Mouse (Mus musculus): ENCODE measurements at regions not wholly inside any gene's neighbourhood (a gene's known extent, or its start where the extent isn't known, plus 50 kb on each side); places are given as distances from the start of the nearest gene placed in this dataset.

DNA sequence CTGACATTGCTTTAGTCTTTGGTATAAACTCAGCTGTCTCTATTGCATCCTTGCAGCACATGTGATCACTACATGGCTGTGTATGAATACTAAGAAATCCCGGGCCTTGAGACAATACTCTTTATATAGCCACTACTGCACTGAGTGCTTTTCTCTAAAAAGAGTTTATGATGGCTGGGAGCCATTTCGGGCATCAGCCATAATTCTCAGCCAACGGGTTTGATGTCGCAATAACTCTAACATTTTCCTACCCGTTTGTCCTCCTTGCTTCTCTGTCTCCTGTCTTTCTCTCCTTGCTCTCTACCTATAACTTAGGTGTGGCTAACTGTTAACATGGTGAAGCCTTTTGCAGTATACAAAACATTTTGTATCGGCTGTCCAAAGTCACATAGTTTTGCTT lies 85.5 kb upstream of the Dap start:
- 93% methylated on average over 6 of the region's 6 CpGs for WGBS
- no peaks in the 10 kb centered on the region for H3K27me3 ChIP-seq
- no peak overlapping the region for H3K4me3 ChIP-seq
- no peak for ATAC-seq (ENCODE audit: insufficient number of reproducible peaks, insufficient read depth, low FRiP score, low TSS enrichment, low read depth)
- H3K4me1 ChIP-seq: no peaks in the 10 kb centered on the region
- no peaks in the 10 kb centered on the region for H3K36me3 ChIP-seq
- no peak overlapping the region for H3K27ac ChIP-seq
- H3K9ac ChIP-seq: no peak overlapping the region
- H3K4me2 ChIP-seq: no peak overlapping the region
- H3K9me3 ChIP-seq: no peaks in the 10 kb centered on the region

DNA sequence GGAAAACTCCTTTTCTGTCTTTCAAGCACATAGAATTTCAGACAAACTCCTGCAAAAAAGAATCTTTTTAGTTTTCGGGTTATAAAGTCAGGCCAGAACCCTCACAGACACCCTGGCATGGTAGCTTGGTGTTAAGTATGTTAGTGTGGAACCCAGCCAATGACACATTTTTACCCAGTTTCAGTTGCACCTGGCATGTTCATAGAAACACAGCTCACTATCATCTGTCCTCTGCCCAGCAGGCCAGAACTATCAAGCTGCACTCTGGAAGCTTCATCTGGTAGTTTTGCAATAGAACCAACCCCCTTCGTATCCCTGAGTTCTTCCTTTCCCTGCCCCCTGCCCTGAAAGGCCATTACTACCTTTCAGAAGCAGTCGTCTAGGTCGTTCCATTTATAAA lies 82.4 kb upstream of the Dap start:
- ATAC-seq (ENCODE audit: insufficient number of reproducible peaks, insufficient read depth, low FRiP score, low TSS enrichment, low read depth): no peak
- H3K9ac ChIP-seq: no peak overlapping the region
- H3K27me3 ChIP-seq: no peaks in the 10 kb centered on the region
- no peak overlapping the region for H3K27ac ChIP-seq
- WGBS: 87% methylated on average over 4 of the region's 4 CpGs
- H3K36me3 ChIP-seq: no peaks in the 10 kb centered on the region
- H3K4me3 ChIP-seq: no peak overlapping the region
- no peak overlapping the region for H3K4me2 ChIP-seq
- H3K4me1 ChIP-seq: no peaks in the 10 kb centered on the region
- no peaks in the 10 kb centered on the region for H3K9me3 ChIP-seq

DNA sequence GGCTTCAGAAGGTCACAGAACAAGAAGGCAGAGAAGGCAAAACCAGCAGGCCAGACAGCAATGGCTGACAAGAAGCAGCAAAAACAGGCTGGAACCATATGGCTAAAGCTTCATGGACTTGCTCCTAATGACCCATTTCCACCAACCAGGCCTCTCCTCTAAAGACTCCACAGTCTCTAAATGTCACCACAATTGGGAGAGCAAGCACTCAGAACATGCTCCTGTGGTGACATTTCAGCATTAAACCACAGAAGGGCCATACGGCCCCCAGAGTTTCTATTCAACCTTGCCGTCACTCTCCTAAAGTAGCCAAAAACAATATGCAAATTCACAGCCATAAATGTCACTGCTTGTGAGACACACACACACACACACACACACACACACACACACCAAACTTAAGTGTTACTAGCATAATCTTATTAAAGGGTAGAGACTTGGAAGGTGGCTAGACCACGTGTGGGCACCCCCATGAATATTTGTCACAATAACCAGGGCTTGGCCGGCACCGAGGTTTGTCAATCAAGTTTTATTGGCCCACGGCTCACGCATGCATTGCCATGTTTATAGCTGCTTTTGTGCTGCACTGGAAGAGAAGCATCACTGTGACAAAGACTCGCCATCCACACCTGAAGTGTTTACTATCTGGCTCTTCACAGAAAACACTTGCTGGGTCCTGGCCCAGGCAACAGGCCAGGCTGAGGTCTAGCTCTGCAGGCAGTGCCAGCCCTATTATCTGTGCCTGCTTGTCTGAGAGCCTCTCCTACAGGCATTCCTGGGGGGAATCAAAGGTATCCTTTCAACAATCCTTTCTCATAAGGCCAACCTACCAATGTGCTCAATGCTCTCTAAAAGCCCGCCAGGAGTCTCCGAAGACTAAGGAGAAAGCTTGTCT lies 75.6 kb upstream of the Dap start:
- WGBS: 84% methylated on average over 10 of the region's 10 CpGs
- no peak for ATAC-seq (ENCODE audit: insufficient number of reproducible peaks, insufficient read depth, low FRiP score, low TSS enrichment, low read depth)

DNA sequence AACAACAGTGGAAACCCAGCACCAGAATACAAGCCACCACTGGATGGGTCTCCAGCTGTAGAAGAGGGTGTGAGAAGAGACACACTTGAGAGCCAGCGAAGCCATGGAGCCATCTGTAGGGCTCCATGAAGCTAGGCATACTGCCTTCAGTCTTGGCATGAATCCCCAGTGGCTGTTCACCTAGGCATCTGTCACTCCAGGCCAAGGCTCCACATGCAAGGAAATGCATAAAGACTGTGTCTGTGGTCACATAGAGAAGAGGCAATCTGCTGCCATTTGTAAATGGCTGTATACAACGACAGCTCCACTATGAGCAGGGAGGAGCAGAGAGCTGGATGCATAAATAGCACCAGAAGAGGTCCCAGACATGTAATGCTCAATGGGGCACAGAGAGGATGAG lies 74.3 kb upstream of the Dap start:
- 89% methylated on average over 2 of the region's 2 CpGs for WGBS
- no peak overlapping the region for H3K4me3 ChIP-seq
- ATAC-seq (ENCODE audit: insufficient number of reproducible peaks, insufficient read depth, low FRiP score, low TSS enrichment, low read depth): no peak
- H3K27me3 ChIP-seq: no peaks in the 10 kb centered on the region
- H3K36me3 ChIP-seq: no peaks in the 10 kb centered on the region
- H3K27ac ChIP-seq: no peak overlapping the region
- no peaks in the 10 kb centered on the region for H3K9me3 ChIP-seq
- no peak overlapping the region for H3K9ac ChIP-seq
- no peak overlapping the region for H3K4me2 ChIP-seq
- H3K4me1 ChIP-seq: peaks cover 1% of the 10 kb centered on the region; the same call in 1 of the 2 replicates

More for the DNA sequence above, 75.6 kb upstream of the Dap start:
- Histone ChIP-seq H3K4me1 (no peaks in the 10 kb centered on the region), H3K4me3 (no peak overlapping the region), H3K36me3 (no peaks in the 10 kb centered on the region), H3K27ac (no peak overlapping the region), H3K27me3 (no peaks in the 10 kb centered on the region), H3K9ac (no peak overlapping the region), H3K4me2 (no peak overlapping the region), H3K9me3 (no peaks in the 10 kb centered on the region)

DNA sequence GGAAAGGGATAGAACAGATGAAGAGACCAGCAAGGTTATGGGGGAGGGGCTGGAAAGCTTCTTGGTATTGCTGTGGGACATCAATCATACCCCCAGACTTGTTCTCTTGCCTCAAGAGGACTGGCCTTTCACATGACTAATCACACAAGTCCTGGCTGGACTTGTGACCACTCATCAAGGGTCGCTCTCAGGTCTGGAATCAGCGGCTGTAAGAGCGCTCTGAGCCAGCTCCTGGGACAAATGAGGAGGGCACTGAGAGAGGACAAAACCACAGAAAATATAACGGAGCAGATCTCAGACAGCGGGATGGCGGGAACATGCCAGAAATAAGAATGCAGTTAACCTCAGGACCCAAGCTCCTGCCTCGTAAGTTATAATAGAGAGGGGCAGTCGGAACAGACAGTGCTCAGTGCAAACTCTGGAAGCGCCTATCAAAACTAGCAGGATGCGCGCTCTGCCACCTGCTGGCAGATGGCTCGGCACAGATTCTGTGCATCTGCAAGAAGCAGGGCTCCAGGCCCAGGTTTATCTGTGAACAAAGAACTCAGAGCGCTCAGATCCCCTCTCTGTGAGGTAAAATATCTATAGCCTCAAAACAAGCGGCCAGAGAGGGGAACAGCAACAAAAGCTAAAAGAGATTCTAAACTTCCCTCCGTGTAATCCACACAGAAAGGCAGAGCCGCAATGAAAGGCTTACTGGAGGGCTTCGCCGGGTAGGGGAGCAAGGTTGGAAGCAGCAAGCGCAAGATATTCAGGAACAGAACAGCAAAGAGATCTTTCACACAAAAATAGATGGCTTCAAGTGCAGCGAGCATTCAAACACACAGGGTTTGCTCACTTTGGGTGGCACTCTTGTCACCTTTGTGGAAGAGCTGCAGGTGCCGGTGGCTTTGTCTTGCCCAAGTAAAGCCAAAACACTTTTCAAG lies 73.3 kb upstream of the Dap start:
- 45% methylated on average over 21 of the region's 21 CpGs for WGBS

DNA sequence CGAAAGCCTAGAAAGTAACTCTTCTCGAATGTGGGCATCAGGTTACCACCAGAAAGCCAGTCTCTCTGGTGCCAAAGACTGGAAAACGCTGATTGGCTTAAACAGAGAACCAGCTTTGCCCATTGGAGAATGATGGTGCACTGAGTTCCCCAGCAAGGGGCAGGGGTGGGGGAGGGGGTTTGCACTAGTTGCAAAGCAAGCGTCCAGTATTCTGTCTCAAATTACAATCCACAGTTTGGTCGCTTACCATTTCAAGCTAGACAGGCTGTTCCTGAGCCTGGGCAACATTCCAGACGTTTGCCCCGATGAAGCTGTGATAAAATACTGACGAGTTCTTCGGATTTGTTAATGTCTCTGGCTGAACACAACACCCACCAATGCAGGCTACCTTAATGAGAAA lies 69.0 kb upstream of the Dap start:
- peak overlapping the region; percentile 41 for H3K4me2 ChIP-seq
- H3K36me3 ChIP-seq: no peaks in the 10 kb centered on the region
- ATAC-seq (ENCODE audit: insufficient number of reproducible peaks, insufficient read depth, low FRiP score, low TSS enrichment, low read depth): 0 out of 2 replicates have a peak, but pooled peaks have one; percentile 26

More for the DNA sequence above, 73.3 kb upstream of the Dap start:
- Histone ChIP-seq H3K9me3 (no peaks in the 10 kb centered on the region), H3K27ac (no peak overlapping the region), H3K4me2 (0 out of 2 replicates have a peak overlapping the region, but pooled peaks have one; percentile 7), H3K27me3 (no peaks in the 10 kb centered on the region), H3K9ac (no peak overlapping the region), H3K36me3 (no peaks in the 10 kb centered on the region), H3K4me1 (peaks cover 10% of the 10 kb centered on the region), H3K4me3 (no peak overlapping the region)
- ATAC-seq (ENCODE audit: insufficient number of reproducible peaks, insufficient read depth, low FRiP score, low TSS enrichment, low read depth): no peak

DNA sequence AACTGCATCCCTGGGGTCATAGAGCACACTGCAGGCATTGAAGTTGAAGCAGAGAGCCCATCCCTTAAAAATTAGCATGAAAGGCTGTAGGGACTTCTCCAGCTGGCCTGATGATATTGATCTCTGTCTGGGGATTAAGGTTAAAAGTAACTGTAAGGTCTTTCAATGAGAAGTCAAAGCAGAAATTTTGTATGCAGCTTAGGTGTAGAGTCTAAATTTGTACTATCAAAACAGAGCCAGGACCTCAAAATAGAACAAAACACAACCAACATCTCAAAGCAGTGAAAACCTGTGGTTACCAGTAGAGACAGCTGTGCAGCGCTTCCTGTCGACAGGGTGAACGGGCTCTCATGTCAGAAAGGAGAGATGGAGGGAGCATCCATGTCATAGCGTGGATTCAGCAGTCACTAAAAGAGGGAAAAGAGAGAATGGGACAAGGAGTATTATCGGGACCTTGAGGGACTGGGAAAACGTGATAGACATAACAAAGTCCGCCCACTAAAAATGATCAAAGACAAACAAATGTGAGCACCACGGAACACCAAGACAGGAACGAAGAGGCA lies 57.5 kb upstream of the Dap start:
- ATAC-seq (ENCODE audit: insufficient number of reproducible peaks, insufficient read depth, low FRiP score, low TSS enrichment, low read depth): no peak
- H3K27me3 ChIP-seq: no peaks in the 10 kb centered on the region
- H3K4me1 ChIP-seq: no peaks in the 10 kb centered on the region
- no peaks in the 10 kb centered on the region for H3K36me3 ChIP-seq
- no peak overlapping the region for H3K4me3 ChIP-seq
- 77% methylated on average over 9 of the region's 9 CpGs for WGBS
- no peaks in the 10 kb centered on the region for H3K9me3 ChIP-seq
- H3K27ac ChIP-seq: no peak overlapping the region
- H3K9ac ChIP-seq: no peak overlapping the region
- H3K4me2 ChIP-seq: no peak overlapping the region

More for the DNA sequence above, 69.0 kb upstream of the Dap start:
- peaks cover 10% of the 10 kb centered on the region for H3K4me1 ChIP-seq
- no peaks in the 10 kb centered on the region for H3K27me3 ChIP-seq
- H3K9ac ChIP-seq: no peak overlapping the region
- WGBS: 17% methylated on average over 9 of the region's 9 CpGs
- no peak overlapping the region for H3K4me3 ChIP-seq
- H3K9me3 ChIP-seq: no peaks in the 10 kb centered on the region
- 0 out of 2 replicates have a peak overlapping the region, but pooled peaks have one; percentile 24 for H3K27ac ChIP-seq

DNA sequence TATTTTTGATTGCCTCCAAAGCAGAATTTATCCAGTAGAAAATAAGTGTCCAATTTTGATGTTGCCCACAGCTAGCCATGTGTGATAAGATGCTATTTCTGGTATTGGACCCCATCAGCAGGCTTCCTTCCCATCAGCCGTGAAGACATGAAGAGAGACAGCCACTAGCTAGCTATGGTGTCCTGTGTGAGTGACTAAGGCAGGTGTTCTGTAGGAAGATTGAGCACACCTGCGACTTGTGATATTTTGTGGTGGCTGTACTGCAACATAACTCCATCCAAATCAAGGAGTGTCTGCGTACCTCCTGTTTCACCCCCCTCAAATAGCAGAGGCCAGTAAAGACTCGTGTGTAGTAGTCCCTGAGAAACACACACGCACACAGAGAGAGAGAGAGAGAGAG lies 56.6 kb upstream of the Dap start:
- Histone ChIP-seq H3K4me1 (no peaks in the 10 kb centered on the region), H3K4me2 (no peak overlapping the region), H3K4me3 (no peak overlapping the region), H3K9ac (no peak overlapping the region), H3K36me3 (no peaks in the 10 kb centered on the region), H3K27ac (no peak overlapping the region), H3K27me3 (no peaks in the 10 kb centered on the region), H3K9me3 (no peaks in the 10 kb centered on the region)
- 81% methylated on average over 5 of the region's 5 CpGs for WGBS
- ATAC-seq (ENCODE audit: insufficient number of reproducible peaks, insufficient read depth, low FRiP score, low TSS enrichment, low read depth): no peak

DNA sequence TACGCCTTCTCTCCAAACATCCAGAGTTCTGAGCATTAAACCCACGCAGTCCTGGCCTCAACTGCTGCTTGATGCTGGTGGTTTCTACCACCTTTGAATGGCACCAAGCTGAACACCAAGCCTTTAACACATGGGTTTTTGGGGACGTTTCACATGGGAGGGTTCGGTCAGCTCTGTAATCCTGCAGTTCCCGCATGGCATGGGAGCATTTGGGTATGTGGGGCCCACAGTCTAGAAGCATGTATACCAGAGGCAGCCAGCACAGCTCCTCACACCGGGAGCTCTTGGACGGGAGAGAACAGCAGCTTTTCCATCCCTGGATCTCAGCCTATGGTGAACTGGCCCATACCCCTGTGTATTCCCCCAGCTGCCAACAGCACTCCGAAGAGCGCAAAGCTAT lies 55.9 kb upstream of the Dap start:
- no peaks in the 10 kb centered on the region for H3K27me3 ChIP-seq
- no peak for ATAC-seq (ENCODE audit: insufficient number of reproducible peaks, insufficient read depth, low FRiP score, low TSS enrichment, low read depth)
- no peaks in the 10 kb centered on the region for H3K36me3 ChIP-seq
- H3K9me3 ChIP-seq: no peaks in the 10 kb centered on the region
- 83% methylated on average over 9 of the region's 9 CpGs for WGBS
- no peaks in the 10 kb centered on the region for H3K4me1 ChIP-seq
- H3K4me2 ChIP-seq: no peak overlapping the region
- no peak overlapping the region for H3K27ac ChIP-seq
- H3K4me3 ChIP-seq: no peak overlapping the region
- H3K9ac ChIP-seq: no peak overlapping the region

DNA sequence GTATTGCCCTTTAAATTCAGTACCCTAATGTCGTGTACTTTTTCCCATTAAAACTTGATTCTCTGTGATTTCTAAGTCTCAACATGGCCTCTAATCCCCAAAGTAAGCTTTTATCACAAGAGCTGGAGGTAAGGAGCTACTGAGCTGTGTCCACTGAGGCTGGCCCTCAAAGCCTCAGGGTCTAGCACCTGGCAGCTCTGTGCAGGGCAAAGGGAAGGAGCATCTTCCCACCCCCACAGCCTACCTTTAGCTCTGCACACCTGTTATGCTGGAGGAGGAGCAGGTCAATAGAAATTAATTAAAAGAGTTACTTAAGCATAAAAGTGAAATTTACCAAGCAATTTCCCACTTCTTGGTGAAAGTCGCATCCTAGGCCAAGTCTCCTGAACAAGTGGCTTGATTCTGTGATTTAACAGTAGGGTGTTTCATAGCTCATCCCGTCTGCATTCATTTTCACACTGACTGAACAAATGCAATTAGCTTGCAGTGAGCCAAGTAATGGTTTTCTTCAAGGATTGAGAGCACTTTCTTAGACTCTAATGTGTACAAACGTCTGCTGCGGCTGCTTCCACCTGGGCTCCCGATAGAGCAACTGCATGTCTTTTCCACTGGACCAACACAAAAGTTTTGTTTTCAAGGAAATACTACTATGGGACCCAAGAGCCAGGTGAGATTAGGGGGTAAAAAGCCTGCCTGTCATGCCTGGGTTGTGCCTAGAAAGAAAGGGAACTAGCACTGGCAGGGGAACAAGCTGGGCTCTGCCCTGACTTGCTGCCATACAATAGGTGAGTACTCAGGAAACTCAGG lies 50.6 kb upstream of the Dap start:
- no peak for ATAC-seq (ENCODE audit: insufficient number of reproducible peaks, insufficient read depth, low FRiP score, low TSS enrichment, low read depth)
- 65% methylated on average over 6 of the region's 6 CpGs for WGBS

More for the DNA sequence above, 50.6 kb upstream of the Dap start:
- no peak overlapping the region for H3K4me3 ChIP-seq
- H3K9ac ChIP-seq: no peak overlapping the region
- H3K27ac ChIP-seq: no peak overlapping the region
- H3K9me3 ChIP-seq: no peaks in the 10 kb centered on the region; the same call in 1 of the 2 replicates
- no peak overlapping the region for H3K4me2 ChIP-seq
- H3K27me3 ChIP-seq: no peaks in the 10 kb centered on the region
- no peaks in the 10 kb centered on the region for H3K4me1 ChIP-seq
- no peaks in the 10 kb centered on the region for H3K36me3 ChIP-seq
